Mouse (Mus musculus): ENCODE data around the gene Tmem125.

GRCm38 (mm10) chr4:118543592-118544260 is at the start of gene Tmem125:
- TF ChIP-seq EP300 (optimal IDR thresholded peaks at IDR 0.05): no peak
- TF ChIP-seq CTCF (IDR thresholded peaks at IDR 0.05; ENCODE audit: low read depth): no peak

Measured in stomach, postnatal 0 days (tissue).